19 mouse cellular contexts compared by ENCODE assay signal in the genomic region with DNA sequence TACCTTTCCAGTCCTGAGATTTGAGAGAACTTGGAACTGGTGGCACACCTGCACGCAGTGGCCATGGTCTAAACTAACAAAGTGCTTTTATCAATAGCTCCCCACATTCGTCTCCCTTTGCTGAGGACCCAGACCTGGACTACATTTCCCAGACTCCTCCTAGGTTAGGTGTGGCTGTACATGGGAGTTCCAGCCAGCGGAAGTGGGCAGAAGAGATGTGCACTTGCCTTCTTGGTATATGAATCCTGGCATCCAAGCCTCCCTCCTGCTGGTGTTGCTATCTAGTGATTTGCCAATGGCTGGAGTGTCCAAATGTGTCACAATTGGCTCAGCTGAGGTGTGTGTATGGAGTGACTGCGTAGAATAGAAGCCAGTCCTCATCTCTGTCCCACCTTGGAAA.
DNase-seq lines count a peak whose midpoint lies in the region; ATAC-seq and TF ChIP-seq lines count a peak whose summit lies in the region.
"Had no signal": no experiment of that assay in that cellular context is flagged by ENCODE, and none has a peak within 500 bp of the region (broad histone marks: within the 10 kb centered on the region; RNA-seq: fewer than 3 reads in every experiment).

No protein-coding gene starts in this region.

- TF ChIP-seq POLR2A in brain, embryonic 14.5 days (IDR thresholded peaks at IDR 0.05; ENCODE audit: borderline replicate concordance, extremely low read depth, insufficient read depth, insufficient read length, poor library complexity, severe bottlenecking), result no peak
- TF ChIP-seq POLR2A in lung, adult 2 months (IDR thresholded peaks at IDR 0.05; ENCODE audit: borderline replicate concordance, extremely low read depth, low read depth, low read length), result no peak

- WGBS in midbrain, embryonic 14.5 days, result 71% methylated on average over 4 of the region's 4 CpGs
- 80% methylated on average over 4 of the region's 4 CpGs for WGBS in midbrain, embryonic 13.5 days
- 80% methylated on average over 4 of the region's 4 CpGs for WGBS in neural tube, embryonic 15.5 days
- WGBS in lung, adult 2 months, result 67% methylated on average over 4 of the region's 4 CpGs

- H3K4me3 ChIP-seq in midbrain, embryonic 14.5 days (replicated peaks; ENCODE audit: low read depth, low read length), result no peak overlapping the region
- H3K4me3 ChIP-seq in midbrain, embryonic 13.5 days (replicated peaks), result no peak overlapping the region
- no peak overlapping the region for H3K4me3 ChIP-seq in neural tube, embryonic 15.5 days (replicated peaks)
- H3K4me3 ChIP-seq in lung, adult 2 months (replicated peaks; ENCODE audit: extremely low read depth, low read depth, low read length), result no peak overlapping the region
- H3K4me3 ChIP-seq: erythroblast, embryonic 14.5 days; forebrain, embryonic 13.5 days; heart, embryonic 12.5 days; intestine, embryonic 15.5 days; limb, embryonic 13.5 days had no signal

- no peaks in the 10 kb centered on the region for H3K4me1 ChIP-seq in midbrain, embryonic 14.5 days (ENCODE audit: control insufficient read depth, insufficient read depth, low read length)
- H3K4me1 ChIP-seq in midbrain, embryonic 13.5 days (replicated peaks), result no peaks in the 10 kb centered on the region
- no peaks in the 10 kb centered on the region; the same call in 1 of the 2 replicates for H3K4me1 ChIP-seq in neural tube, embryonic 15.5 days
- no peaks in the 10 kb centered on the region for H3K4me1 ChIP-seq in lung, adult 2 months (ENCODE audit: control insufficient read depth, insufficient read depth, low read length)
- H3K4me1 ChIP-seq: forebrain, embryonic 13.5 days; heart, embryonic 12.5 days; intestine, embryonic 15.5 days; limb, embryonic 13.5 days had no signal

- no peak overlapping the region for H3K27ac ChIP-seq in midbrain, embryonic 14.5 days (replicated peaks; ENCODE audit: low read depth, low read length)
- H3K27ac ChIP-seq in midbrain, embryonic 13.5 days, result no peak overlapping the region
- no peak overlapping the region for H3K27ac ChIP-seq in neural tube, embryonic 15.5 days (replicated peaks)
- H3K27ac ChIP-seq: forebrain, embryonic 13.5 days; hindbrain, embryonic 14.5 days; intestine, embryonic 15.5 days; limb, embryonic 13.5 days; liver, embryonic 14.5 days had no signal

- no peaks in the 10 kb centered on the region for H3K27me3 ChIP-seq in midbrain, embryonic 14.5 days (ENCODE audit: control insufficient read depth, insufficient read depth, low read length)
- H3K27me3 ChIP-seq in midbrain, embryonic 13.5 days, result no peaks in the 10 kb centered on the region
- H3K27me3 ChIP-seq in neural tube, embryonic 15.5 days (replicated peaks), result no peaks in the 10 kb centered on the region
- H3K27me3 ChIP-seq: forebrain, embryonic 13.5 days; heart, embryonic 12.5 days; intestine, embryonic 15.5 days; limb, embryonic 13.5 days had no signal

- no peak for ATAC-seq in midbrain, embryonic 14.5 days (ENCODE audit: low FRiP score, low TSS enrichment)
- no peak for ATAC-seq in midbrain, embryonic 13.5 days
- ATAC-seq in neural tube, embryonic 15.5 days (ENCODE audit: low FRiP score), result no peak
- ATAC-seq: activated CD4-positive, CD25-positive, alpha-beta regulatory T cell, adult 4 months; forebrain, embryonic 13.5 days; intestine, embryonic 15.5 days had no signal

- no peaks in the 10 kb centered on the region for H3K36me3 ChIP-seq in midbrain, embryonic 14.5 days (ENCODE audit: control insufficient read depth, insufficient read depth, low read length)
- no peaks in the 10 kb centered on the region for H3K36me3 ChIP-seq in midbrain, embryonic 13.5 days
- H3K36me3 ChIP-seq in neural tube, embryonic 15.5 days, result no peaks in the 10 kb centered on the region
- H3K36me3 ChIP-seq: heart, embryonic 12.5 days; intestine, embryonic 15.5 days; limb, embryonic 13.5 days had no signal

- peak; percentile 16 for DNase-seq in midbrain, embryonic 14.5 days
- DNase-seq in brain, embryonic 14.5 days (ENCODE audit: low read depth), result peak; percentile 16
- DNase-seq in cerebellum, adult 9-10 months, result peak; percentile 29
- no peak for DNase-seq in lung, adult 2 months
- no peak for DNase-seq in ovary, adult 18-20 months (ENCODE audit: low spot score)
- DNase-seq: adrenal gland, postnatal 10 days; kidney, postnatal 4 days; layer of hippocampus, adult 9-11 months; thymus, adult 18-20 months had no signal

- no peak for TF ChIP-seq CTCF in brain, embryonic 14.5 days (IDR thresholded peaks at IDR 0.05; ENCODE audit: borderline replicate concordance, extremely low read depth, insufficient read depth, insufficient read length)
- TF ChIP-seq CTCF in lung, adult 2 months (IDR thresholded peaks at IDR 0.05; ENCODE audit: insufficient read depth, low read length), result no peak

- H3K9ac ChIP-seq in midbrain, embryonic 14.5 days (replicated peaks; ENCODE audit: low read length), result no peak overlapping the region
- H3K9ac ChIP-seq in midbrain, embryonic 13.5 days (replicated peaks), result no peak overlapping the region
- H3K9ac ChIP-seq in neural tube, embryonic 15.5 days (replicated peaks), result no peak overlapping the region
- H3K9ac ChIP-seq: forebrain, embryonic 13.5 days; heart, embryonic 12.5 days; hindbrain, embryonic 14.5 days; intestine, embryonic 15.5 days; limb, embryonic 13.5 days; liver, embryonic 14.5 days had no signal

- no peaks in the 10 kb centered on the region for H3K9me3 ChIP-seq in midbrain, embryonic 14.5 days (ENCODE audit: control insufficient read depth, low read length)
- no peaks in the 10 kb centered on the region for H3K9me3 ChIP-seq in midbrain, embryonic 13.5 days
- no peaks in the 10 kb centered on the region for H3K9me3 ChIP-seq in neural tube, embryonic 15.5 days (replicated peaks)
- H3K9me3 ChIP-seq: forebrain, embryonic 13.5 days; heart, embryonic 12.5 days; intestine, embryonic 15.5 days; limb, embryonic 13.5 days had no signal

- H3K4me2 ChIP-seq in midbrain, embryonic 14.5 days (ENCODE audit: low read length), result no peak overlapping the region
- no peak overlapping the region for H3K4me2 ChIP-seq in midbrain, embryonic 13.5 days (replicated peaks)
- H3K4me2 ChIP-seq in neural tube, embryonic 15.5 days, result 0 out of 2 replicates have a peak overlapping the region, but pooled peaks have one; percentile 13
- H3K4me2 ChIP-seq: forebrain, embryonic 13.5 days; heart, embryonic 12.5 days; hindbrain, embryonic 14.5 days; intestine, embryonic 15.5 days; limb, embryonic 13.5 days had no signal

Comparison
In these comparisons a context has a peak if more than half of its experiments do, and no peak if none do; other contexts are left out.
1. DNase-seq: peak in midbrain, embryonic 14.5 days (single experiment), brain, embryonic 14.5 days (single experiment) and cerebellum, adult 9-10 months (single experiment); none in lung, adult 2 months (single experiment) and ovary, adult 18-20 months (single experiment).